Mouse (Mus musculus) thymus, adult 18-20 months (tissue): ENCODE data around the gene Hmcn2.

Source experiments
- DNase-seq, 2 experiments: peaks; one replicate each; pipeline ENCODE4 v3.0.0; 2022; ENCODE audit warnings: mixed read lengths in 2 of 2

Gene Hmcn2

GRCm38 (mm10) chr2:31305684-31306083 is 8.5 kb upstream of the Hmcn2 start:
- DNase-seq, result no peak

DNA sequence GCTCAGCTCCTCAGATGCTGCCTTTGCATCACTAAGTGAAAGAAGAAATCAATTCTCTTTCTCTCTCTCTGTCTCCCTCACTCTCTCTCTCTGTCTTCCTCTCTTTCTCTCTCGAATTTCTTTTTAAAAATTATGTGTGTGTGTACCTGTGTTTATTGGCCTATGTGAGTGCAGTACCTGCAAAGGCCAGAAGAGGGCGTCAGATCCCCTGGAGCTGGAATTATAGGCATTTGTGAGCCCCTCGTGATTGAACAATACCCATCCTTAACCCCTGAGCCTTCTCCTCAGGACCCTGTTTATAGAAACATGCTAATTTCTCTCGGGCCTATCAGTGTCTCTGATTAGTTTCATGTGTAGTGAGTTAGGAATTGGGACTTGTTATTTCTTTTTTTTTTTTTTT is 6.0 kb upstream of the Hmcn2 start:
- DNase-seq, result no peak

GRCm38 (mm10) chr2:31309549-31309948 is 4.7 kb upstream of the Hmcn2 start:
- DNase-seq, result no peak

- DNase-seq, result no peak
These were observed 3.9 kb downstream of the Hmcn2 start for GRCm38 (mm10) chr2:31318162-31318561.

DNA sequence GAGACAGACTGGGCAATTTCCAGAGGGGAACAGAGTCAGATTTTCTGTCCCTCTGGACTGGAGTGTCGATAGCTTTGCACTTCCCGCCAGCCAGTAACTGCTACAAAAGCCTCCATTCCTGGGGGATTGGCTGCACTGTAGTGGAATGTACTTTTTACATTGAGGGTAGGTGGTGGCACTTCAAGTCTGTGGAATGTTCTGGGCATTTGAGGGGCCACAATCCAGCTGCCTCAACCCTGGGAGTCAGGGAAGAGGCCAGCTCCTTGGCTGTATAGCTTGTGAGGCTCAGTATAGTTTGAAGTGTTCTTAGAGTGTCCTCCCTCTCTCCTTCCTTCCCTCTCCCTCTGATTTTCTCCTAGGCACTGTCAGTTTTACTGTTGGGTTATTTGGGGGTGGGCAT is 5.0 kb downstream of the Hmcn2 start:
- DNase-seq, result no peak

DNA sequence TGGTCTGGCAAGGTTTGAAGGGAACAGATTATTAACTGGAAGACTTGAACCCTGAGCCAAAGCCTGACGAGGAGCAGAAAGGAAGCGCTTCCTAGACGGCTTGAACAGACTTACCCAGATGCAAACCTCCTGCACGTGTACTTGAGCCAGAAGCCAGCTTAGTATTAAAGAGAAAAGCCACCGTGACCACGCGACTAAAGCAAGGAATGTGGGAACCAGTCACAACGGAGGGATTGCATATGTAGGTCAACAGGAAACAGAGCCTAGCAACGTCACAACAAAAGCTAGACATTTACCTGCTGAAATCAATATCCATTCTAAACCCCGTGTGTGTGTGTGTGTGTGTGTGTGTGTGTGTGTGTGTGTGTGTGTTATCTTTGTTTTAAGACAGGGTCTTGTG is 13.0 kb downstream of the Hmcn2 start:
- DNase-seq, result no peak

DNA sequence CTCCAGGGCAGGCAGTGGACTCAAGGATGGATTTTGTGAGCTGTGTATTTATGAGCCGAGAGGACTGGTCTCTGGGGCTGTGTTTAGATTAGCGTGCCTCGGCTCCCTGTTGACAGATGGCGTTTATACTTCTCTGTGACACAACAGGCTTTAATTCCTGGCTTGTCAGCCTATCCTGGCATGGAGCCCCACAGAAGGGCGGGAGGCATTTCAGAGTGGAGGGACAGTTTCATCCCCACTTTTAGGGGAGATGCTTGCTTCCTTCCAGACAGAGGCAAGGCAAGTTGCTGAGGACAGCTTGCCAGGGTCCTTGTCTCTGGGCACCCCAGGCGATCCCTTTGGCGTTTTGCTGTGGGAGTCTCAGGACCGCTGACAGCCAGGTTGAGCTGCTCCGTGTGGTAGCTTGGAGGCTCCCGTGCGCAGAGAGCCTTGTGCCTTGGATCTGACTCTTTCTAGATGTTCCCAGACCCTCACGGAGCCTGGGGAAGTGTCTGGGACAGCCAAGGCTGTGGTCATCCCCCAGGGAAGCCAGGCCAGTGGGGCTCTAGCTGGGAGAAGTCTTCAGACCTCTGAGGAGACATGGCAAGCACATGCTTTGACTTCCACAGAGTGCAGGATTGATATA is 23.6 kb downstream of the Hmcn2 start:
- no peak for DNase-seq

- DNase-seq, result no peak
These were observed 25.6 kb downstream of the Hmcn2 start for GRCm38 (mm10) chr2:31339826-31340225.

DNA sequence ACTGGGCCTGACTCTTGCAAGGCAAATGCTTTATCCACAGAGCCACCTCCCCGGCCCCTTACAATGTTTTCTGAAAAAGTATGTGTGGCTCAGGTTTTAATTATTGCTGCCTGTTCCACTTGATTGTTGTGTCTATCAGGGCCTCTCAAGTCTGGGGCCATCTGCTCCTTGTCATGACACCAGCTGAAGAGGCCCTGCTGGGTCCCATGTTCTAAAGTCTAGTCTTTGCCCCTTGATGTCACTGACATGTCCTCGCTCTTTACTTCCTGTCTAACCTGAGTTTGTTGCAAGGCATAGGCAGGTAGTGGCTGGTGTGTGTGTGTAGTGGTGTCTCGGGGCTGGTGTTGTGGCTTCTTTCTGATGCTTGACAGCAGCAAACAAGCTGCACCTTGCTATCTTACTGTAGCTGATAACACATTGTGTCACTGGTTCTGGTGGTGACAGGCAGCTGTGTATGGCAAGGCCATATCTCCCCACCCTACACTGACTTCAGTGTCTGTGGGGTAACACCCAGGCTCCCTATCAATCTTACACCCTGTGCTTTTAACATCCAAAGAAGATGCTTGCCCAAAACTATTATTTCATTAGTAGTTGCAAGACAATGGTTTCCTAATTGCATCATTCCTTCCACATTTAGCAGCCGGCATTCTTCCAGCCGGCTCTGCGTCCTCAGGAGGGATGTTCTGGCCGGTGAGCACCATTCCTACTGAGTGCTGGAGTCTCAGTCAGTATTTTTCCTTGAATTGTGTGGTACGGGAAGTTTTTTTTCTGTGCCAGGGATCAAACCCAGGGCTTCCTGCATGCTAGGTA is 27.7 kb downstream of the Hmcn2 start:
- no peak for DNase-seq

- DNase-seq, result no peak
These were observed 31.9 kb downstream of the Hmcn2 start for GRCm38 (mm10) chr2:31346096-31346495.

DNA sequence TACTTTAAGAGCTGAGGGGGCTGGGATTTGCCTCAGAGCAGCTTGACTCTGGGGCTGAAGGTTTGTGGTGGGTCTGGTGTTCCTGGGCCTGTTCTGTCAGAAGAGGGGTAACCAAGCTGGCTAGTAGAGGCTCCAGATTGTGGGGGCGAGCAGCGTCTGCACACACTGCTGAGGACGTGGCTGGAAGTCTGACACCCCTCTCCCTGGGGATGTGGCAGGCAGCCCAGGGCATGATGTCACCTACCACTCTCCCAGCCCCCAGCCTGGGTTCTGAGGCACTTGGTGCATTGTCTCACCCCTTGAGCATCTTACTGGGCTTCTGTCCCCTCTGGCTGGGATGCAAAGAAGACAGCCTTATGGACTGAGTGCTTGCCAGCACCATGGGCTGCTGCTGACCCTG is 34.2 kb downstream of the Hmcn2 start:
- DNase-seq, result no peak

GRCm38 (mm10) chr2:31348850-31349249 is 34.6 kb downstream of the Hmcn2 start:
- no peak for DNase-seq

GRCm38 (mm10) chr2:31356771-31357170 is 42.6 kb downstream of the Hmcn2 start:
- no peak for DNase-seq

- DNase-seq, result no peak
These were observed 45.1 kb downstream of the Hmcn2 start for GRCm38 (mm10) chr2:31359316-31359715.

DNA sequence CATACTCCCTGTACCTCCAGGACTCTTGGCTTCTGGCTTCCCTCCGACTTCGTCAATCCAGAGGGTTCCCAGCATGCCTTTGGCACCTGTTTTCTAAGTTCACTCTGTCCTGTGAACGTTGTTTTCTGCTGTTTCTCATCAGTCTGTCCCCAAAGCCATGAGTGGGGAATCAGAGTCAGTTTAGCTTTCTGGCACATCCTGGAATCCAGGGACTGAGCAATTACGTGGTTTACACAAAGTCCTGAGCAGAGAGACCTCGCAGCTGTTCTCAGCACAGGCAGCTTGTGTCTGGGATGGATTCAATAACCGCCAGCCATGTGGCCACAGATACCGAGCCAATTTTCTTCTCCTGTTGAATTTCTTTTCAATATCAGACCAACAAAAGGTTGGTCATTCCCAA is 53.0 kb downstream of the Hmcn2 start:
- DNase-seq, result no peak

- no peak for DNase-seq
These were observed 57.2 kb downstream of the Hmcn2 start for GRCm38 (mm10) chr2:31371396-31371795.

- no peak for DNase-seq
These were observed 58.0 kb downstream of the Hmcn2 start for GRCm38 (mm10) chr2:31372186-31372585.

GRCm38 (mm10) chr2:31374415-31374814 is 60.2 kb downstream of the Hmcn2 start:
- no peak for DNase-seq

DNA sequence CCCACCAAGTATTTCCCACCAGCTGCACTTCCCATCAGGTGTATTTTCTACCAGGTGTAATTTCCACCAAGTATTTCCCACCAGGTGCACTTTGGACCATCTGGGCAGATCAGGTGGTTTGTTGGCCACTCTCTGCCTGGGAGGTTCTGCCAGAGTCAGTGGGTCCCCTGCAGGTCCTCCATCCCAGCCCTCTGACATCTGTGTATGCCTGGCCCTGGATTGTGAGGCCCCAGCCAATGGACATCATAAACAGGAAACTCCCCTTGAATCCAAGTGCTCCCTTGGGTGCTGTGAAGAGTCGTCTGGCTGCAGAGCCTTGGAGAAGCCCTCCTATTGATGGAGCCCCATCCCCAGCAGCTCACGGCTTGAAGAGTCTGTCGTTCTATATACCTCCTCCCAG is 61.8 kb downstream of the Hmcn2 start:
- DNase-seq, result no peak

- no peak for DNase-seq
These were observed 63.3 kb downstream of the Hmcn2 start for GRCm38 (mm10) chr2:31377481-31377880.

- DNase-seq, result peak in 1 of 2 experiments; percentile 15
These were observed 67.2 kb downstream of the Hmcn2 start for GRCm38 (mm10) chr2:31381292-31381846.

GRCm38 (mm10) chr2:31382952-31383351 is 68.7 kb downstream of the Hmcn2 start:
- peak in 1 of 2 experiments; percentile 13 for DNase-seq

- DNase-seq, result no peak
These were observed 102.8 kb downstream of the Hmcn2 start for GRCm38 (mm10) chr2:31416968-31417367.

- no peak for DNase-seq
These were observed 103.8 kb downstream of the Hmcn2 start for GRCm38 (mm10) chr2:31418021-31418420.
